Mouse (Mus musculus): ENCODE measurements at regions not wholly inside any gene's neighbourhood (a gene's known extent, or its start where the extent isn't known, plus 50 kb on each side); places are given as distances from the start of the nearest gene placed in this dataset.
"Not testable (repeated sequence)": the region's sequence is repeated elsewhere in the genome, so short reads cannot be mapped to it uniquely, and the experiment has no call there.

GRCm38 (mm10) chr6:100425551-100425950, 138.3 kb upstream of the Rybp start:
- DNase-seq (ENCODE audit: low spot score in 2 of 2), result no peak

GRCm38 (mm10) chr6:100424788-100425403, 137.6 kb upstream of the Rybp start:
- DNase-seq (ENCODE audit: low spot score in 2 of 2), result no peak

GRCm38 (mm10) chr6:100424181-100424580, 136.9 kb upstream of the Rybp start:
- no peak for DNase-seq (ENCODE audit: low spot score in 2 of 2)

DNA sequence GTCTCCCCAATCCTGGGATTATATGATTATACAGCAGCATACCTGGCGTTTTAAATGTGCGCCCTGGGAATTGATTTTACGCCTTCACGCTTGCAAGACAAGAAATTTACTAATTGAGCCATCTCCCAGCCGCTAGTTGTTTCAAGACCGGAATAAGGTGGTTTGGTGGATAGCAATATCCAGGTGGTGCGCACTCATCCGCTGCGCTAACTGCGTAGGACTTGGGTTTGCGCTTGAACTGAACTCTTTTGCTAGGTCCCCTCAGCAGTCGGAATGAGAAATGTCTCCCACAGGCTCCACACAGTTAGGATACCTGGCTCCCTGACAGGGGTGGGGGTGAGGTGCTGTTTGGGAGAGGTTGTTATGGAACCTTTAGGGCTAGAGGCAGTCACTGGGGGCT, 136.4 kb upstream of the Rybp start:
- no peak for DNase-seq (ENCODE audit: low spot score in 2 of 2)

DNA sequence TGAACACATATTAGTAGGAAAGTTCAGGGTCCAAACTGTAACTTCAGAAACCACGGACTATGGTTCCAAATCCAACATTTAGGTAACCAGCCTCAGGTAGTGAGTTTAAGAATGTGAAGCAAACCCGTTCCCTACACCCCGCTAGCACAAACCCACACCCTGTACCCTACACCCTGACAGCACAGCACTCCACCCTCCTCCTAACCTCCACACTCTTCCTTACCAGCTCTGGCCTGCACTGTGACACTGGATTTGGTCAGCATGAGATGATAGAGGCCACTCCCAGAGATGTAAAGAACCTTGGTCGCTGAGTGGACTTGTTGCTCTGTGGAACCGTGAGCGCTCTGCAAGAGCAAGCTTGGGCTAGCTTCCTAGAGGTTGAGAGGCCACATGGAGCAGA, 135.3 kb upstream of the Rybp start:
- DNase-seq (ENCODE audit: low spot score in 2 of 2), result no peak

DNA sequence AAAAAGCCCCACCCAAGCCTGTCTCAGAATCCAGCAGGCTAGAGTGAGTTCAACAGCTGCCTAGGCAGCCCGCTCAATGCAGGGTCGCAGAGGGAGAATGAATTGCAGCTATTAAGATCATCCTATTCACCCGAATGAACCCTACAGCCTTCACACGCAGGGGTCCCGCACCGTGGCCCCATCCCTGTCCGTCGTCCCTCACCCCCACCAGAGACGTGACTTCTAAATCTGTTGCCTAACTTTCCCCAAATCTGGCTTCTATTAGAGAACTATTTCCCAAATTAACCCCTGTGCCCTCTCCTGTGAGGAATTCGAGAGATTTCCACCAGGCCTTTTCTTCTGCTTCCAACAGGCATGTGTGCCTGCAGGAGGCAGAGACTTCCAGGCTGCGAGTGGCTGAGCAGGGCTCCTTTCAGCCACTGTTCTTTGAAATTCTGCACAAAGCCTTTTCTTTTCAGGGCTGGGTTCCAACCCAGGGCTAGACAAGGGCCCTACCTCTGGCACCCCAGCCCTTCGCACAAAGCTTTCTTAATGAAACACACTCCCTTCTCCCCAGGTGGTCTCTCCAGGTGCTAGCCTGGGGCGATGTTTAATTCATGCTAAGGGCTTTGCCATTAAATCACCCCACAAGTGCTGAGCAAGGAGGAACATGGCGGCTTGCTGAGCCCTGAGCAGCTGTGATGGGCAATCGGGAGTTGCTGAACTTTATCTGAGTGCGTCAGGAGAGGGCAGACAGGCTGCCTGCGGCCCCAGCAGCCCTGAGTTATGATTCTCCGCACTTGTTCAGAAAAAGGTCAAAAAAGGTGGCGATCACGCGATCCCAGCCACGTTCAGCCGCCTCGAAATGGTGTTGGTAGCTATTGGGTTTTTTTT, 134.7 kb upstream of the Rybp start:
- no peak for DNase-seq (ENCODE audit: low spot score in 2 of 2)

DNA sequence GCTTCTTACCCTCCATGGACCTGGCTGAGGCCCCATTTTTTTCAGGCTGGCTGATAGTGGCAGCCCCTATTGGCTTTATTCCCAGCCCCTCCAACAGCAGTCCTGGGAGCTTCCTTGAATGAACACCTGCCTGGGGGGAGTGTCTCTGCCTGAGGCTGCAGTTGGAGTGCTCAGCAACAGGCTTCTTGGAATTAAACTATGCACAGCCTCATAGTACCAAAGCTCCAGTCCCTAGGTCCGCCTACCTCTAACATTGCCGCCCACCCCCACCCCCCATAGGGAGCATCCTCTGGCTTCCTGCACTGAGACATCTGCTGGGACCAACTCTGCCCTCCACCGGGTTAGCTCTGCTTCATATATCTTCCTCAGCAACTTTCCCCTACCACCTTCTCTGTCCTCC, 133.3 kb upstream of the Rybp start:
- no peak for DNase-seq (ENCODE audit: low spot score in 2 of 2)

DNA sequence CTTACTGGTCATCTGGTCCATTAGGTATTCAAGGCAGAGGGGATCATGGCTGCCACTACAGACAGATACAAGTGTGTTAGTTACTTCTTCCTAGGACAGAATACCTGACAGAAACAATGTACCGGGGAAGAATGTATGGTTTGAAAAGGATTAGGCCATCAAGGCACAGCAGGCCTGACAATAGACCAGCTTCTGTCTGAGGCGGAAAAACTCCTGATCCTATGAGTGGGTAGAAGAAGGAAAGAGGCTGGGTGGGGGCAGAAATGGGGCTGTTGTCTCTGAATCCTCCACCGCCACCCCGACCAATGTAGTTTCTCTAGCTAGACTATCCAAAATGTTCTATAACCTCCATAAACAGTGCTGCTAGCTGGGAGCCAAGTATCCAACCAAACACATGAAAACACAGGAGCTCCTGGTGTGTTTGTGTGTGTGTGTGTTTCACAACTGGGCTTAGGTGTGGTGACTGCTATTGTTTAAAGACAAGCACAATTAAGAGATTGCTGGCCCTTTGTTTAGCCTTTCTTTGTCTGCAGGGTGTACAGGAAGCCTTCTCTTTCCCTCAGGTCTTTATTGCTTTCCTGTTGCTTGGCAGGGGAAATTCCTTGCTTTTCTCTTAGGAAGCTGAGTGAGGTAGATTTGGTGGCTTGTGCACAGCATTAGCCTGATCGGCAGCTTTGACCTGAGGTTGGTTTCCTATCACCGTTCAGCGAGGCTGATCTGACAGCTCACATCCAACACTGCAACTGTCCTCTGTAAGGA, 132.7 kb upstream of the Rybp start:
- no peak for DNase-seq (ENCODE audit: low spot score in 2 of 2)

DNA sequence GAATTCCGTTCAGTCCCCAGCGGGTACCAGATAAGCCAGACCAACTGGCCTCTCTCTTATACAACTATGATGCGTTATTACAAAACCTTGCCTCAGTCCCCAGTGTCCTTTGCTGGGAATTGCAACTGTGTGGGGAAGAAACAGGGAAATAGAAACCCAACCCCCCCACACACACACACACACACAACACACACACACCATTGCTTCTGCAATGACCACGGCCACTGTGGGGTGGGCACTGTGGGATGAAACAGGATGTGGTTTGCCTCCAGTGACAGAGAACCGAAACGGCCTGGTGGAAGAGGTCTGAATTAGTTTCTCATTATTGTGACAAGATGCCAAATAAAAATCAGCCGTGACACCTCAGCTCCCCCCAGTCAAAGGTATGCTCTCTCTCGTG, 128.8 kb upstream of the Rybp start:
- DNase-seq (ENCODE audit: low spot score in 2 of 2), result peak in 1 of 2 experiments; percentile 21

DNA sequence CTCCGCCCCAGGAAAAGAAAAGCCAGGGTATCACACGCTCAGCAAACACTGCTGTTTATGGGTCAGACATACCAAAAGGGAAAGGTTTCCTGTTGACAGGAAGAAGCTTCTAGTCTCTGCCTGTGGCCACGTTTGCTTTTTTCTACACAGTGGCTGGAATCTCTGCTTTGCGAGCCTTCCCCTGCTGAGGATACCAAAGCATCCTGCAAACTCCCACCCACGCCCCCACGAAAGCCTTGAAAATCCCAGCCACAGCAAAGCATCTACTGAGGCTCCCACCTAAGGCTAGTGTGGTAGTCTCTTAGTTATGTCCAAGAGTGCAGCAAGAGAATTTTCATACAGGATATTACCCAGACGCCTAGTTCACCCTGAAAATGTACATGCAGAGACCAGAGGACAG, 128.2 kb upstream of the Rybp start:
- DNase-seq (ENCODE audit: low spot score in 2 of 2), result no peak

DNA sequence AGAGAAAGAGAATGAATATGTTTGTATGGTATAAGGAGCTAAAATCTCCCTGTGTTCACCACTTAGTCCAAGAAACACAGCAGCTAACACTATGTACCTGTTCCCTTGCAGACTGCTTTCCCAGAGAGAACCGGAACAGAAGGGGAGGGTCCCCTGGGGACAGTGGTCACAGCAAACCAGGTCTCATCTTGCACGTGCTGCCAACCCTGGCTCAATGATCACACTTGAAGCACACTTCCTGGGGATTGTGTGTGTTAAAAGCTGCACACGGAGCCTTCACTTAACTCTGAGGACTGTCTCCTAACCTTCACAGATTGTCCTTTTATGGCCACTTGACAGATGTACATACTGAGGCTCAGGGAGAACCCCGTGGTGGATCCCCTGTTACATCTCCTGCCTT, 127.6 kb upstream of the Rybp start:
- no peak for DNase-seq (ENCODE audit: low spot score in 2 of 2)

- no peak for DNase-seq (ENCODE audit: low spot score in 2 of 2)
These were observed 125.2 kb upstream of the Rybp start for GRCm38 (mm10) chr6:100412486-100412885.

GRCm38 (mm10) chr6:100411968-100412367, 124.7 kb upstream of the Rybp start:
- no peak for DNase-seq (ENCODE audit: low spot score in 2 of 2)

DNA sequence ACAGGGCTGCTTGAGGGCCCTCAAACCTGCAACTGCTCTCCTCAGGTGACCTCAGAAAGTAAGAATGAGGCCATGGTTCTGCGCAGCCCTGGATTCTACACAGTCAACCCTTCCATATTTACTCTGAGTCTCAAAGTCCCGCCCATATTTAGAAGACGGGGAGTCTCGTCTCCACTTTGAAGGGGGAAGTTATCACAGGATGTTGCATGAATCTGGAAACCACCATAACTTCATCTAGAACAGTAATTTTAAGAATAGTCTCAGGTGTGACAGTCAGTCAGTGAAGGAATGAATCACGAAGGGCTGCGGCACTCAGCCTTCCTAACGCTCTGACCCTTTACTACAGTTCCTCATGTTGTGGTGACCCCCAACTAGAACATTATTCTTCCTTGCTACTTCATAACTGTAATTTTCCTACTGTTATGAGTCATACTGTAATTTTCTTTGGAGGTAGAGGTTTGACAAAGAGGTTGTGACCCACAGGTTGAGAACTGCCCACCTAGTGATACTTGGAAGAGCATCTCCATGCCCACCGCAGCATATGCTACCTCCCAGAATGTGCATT, 122.9 kb upstream of the Rybp start:
- no peak for DNase-seq (ENCODE audit: low spot score in 2 of 2)

- no peak for DNase-seq (ENCODE audit: low spot score in 2 of 2)
These were observed 121.5 kb upstream of the Rybp start for GRCm38 (mm10) chr6:100408826-100409225.

GRCm38 (mm10) chr6:100406504-100406903, 119.2 kb upstream of the Rybp start:
- DNase-seq (ENCODE audit: low spot score in 2 of 2), result no peak

- DNase-seq (ENCODE audit: low spot score in 2 of 2), result no peak
These were observed 116.9 kb upstream of the Rybp start for GRCm38 (mm10) chr6:100404161-100404560.

DNA sequence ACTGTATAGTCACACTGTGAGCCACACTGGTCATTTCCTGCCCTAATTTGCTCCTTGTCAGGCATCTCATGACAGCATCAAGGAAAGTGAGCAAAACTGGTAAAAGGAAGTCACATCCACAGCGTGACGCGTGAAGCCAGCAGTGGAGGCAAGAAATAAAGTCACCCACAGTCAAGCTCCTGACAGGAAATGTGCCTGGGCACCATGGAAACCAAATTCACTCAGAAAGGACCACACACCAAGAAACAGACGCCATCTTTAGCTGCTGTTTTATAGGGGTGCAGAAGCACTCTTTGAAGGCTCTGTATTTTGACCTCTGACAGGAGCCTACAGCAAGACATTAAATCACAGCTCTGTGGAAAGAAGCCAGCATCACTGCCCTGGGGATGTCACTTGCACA, 115.4 kb upstream of the Rybp start:
- peak in 1 of 2 experiments; percentile 8 for DNase-seq (ENCODE audit: low spot score in 2 of 2)

DNA sequence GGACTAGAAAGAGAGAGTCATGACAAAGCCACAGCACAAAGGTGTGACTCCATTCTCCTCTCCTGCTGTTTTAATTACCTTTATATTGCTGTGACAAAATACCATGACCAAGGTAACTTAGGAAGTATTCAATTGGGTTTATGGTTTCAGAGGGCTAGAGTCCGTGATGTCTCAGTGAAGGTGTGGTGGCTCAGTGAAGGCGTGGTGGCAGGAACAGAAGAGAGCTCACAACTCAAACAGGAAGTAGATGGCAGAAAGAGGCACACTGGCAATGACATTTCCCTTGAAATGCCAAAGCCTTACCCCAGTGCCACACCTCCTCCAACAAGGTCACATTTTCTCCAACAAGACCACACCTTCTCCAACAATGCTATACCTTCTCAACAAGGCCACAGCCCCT, 114.4 kb upstream of the Rybp start:
- DNase-seq (ENCODE audit: low spot score in 2 of 2), result no peak

GRCm38 (mm10) chr6:100399387-100399786, 112.1 kb upstream of the Rybp start:
- not testable (repeated sequence) for DNase-seq (ENCODE audit: low spot score in 2 of 2)

DNA sequence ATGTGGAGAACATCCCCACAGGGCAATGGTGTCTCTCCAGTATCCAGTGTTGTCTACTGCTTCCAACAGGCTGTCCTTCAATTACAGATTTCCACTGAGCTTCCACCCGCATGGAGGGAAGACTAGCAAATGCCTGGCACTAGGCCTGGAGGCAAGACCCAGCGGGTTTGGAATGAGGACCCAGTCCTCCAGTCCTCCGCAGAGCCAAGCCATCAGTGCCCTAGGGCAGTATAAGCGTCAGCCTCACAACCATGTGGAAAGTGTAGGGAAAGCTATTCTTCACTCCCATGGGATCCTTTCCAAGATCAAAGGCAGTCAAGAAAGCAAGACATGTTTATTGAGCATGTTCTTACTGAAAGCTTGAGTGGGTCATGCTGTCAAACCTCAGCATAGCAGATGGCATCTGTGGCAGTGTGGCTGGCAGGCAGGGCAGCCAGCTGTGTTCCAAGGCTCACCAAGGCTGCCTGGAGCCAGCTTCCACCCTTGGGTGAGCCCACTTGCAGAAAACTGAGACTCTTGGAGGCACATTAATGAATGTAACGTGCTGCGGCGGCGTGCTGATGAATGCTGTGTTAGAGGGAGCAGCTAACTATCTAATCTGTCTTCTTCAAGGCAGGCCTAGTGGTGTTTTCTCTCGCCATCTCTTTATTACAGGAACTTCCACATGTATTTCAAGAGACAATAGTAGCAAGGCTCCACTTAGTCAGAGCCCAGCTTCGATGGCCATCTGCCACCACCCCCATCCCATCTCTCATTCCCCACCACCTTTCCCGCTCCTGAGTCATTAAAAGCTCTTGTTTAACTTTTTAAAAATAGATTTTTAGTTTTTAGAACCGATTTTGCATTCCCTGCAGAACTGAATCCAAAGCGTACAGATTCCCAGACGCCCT, 109.3 kb upstream of the Rybp start:
- no peak for DNase-seq (ENCODE audit: low spot score in 2 of 2)
